Mouse (Mus musculus) limb, embryonic 11.5 days (tissue): ENCODE results near the gene Defb7. TPM values are rescaled to one million over a fixed set of nuclear protein-coding genes. Genes with fewer than 3 reads are reported as not detected.

ENCODE experiments used
- microRNA-seq: library from miRNA; unstranded; fragments of <30 nt; microRNA quantifications from one replicate; pipeline ENCODE4, GENCODE M21; 2016
- polyA plus RNA-seq: library from polyadenylated mRNA; unstranded; fragments of >200 nt; fragmentation: Nextera tagmentation; extraction: Ambion mirVana; gene quantifications from 2 replicates; pipeline ENCODE4 v1.2.1, GENCODE M21; 2014

The Defb7 gene
- polyA plus RNA-seq, 1 experiment from 2014 or later = not detected

Small RNAs within 50 kb of the gene (microRNA-seq; reads per million reads assigned to microRNA genes)
- not detected for gene Gm27288
- not detected for gene Gm27852

Other genes with a start within 250 kb of the Defb7 start
- not detected in 2 replicates for gene Defb5, start 247.5 kb upstream of the Defb7 start, polyA plus RNA-seq
- gene Defb3, start 201.7 kb upstream of the Defb7 start, polyA plus RNA-seq = not detected in 2 replicates
- gene Defb8, start 47.5 kb upstream of the Defb7 start, polyA plus RNA-seq = not detected in 2 replicates
- gene 4930467E23Rik, start 234.5 kb downstream of the Defb7 start, polyA plus RNA-seq = 0.05 and 0.09 TPM in 2 replicates